Mouse (Mus musculus): ENCODE measurements around the gene Pfn5.
"Not testable (repeated sequence)": the region's sequence is repeated elsewhere in the genome, so short reads cannot be mapped to it uniquely, and the experiment has no call there.

Pfn5 gene

GRCm38 (mm10) chrX:95557887-95558286 is at the start of gene Pfn5, which contains the start of gene Asb12:
TSS of gene Pfn5 (plus strand) at chrX:95558104.
TSS of gene Asb12 (minus strand) at chrX:95557987.
- DNase-seq (ENCODE audit: low spot score in 2 of 2), result no peak

- DNase-seq (ENCODE audit: low spot score in 2 of 2), result no peak
These were observed 34.0 kb upstream of the Pfn5 start for GRCm38 (mm10) chrX:95523883-95524282.

GRCm38 (mm10) chrX:95525166-95525565 is 32.7 kb upstream of the Pfn5 start:
- no peak for DNase-seq (ENCODE audit: low spot score in 2 of 2)

GRCm38 (mm10) chrX:95535493-95535892 is 22.4 kb upstream of the Pfn5 start:
- DNase-seq (ENCODE audit: low spot score in 2 of 2), result not testable (repeated sequence)

- no peak for DNase-seq (ENCODE audit: low spot score in 2 of 2)
These were observed 3.6 kb upstream of the Pfn5 start for GRCm38 (mm10) chrX:95554321-95554720.

GRCm38 (mm10) chrX:95600609-95601008 is 42.7 kb downstream of the Pfn5 start:
- no peak for DNase-seq (ENCODE audit: low spot score in 2 of 2)

Measured in spleen, postnatal 10 days (tissue).